Mouse (Mus musculus): ENCODE results near the gene Azin2. TPM values are rescaled to one million over a fixed set of nuclear protein-coding genes. Genes with fewer than 3 reads are reported as not detected.

The Azin2 gene
- polyA plus RNA-seq, 1 experiment = 17.4 TPM

DNA sequence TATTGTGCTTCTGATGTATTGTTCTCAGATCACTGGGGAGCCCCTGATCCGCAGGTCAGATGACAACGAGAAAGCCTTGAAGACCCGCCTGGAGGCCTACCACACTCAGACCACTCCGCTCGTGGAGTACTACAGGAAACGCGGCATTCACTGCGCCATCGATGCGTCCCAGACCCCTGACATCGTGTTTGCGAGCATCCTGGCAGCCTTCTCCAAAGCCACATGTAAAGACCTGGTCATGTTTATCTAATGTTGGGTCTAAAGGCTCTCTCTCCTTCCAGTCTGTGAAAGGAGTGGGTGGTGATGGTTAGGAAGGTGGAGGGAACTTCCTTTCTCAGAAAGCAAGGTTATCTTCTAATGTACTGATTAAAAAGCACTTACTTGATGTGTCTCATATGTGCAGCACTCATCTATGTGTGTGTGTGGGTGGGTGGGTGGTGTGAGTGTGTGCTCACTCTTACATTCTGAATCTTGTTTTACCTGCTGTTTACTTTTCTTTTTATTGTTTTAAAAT, 45.8 kb upstream of the Azin2 start:
- peak overlapping the region; percentile 15 for H3K4me2 ChIP-seq (ENCODE audit: low read depth)
- H3ac ChIP-seq (ENCODE audit: control insufficient read depth, insufficient read length) = no peak overlapping the region
- no peaks in the 10 kb centered on the region for H3K27me3 ChIP-seq (ENCODE audit: control insufficient read depth, insufficient read depth, insufficient read length)
- H3K4me3 ChIP-seq = no peak overlapping the region
- TF ChIP-seq POLR2AphosphoS2 (IDR thresholded peaks at IDR 0.05; ENCODE audit: insufficient read length, low read depth) = no peak
- no peak for TF ChIP-seq REST (IDR thresholded peaks at IDR 0.05; ENCODE audit: insufficient read depth, insufficient read length)
- TF ChIP-seq USF1 (IDR thresholded peaks at IDR 0.05; ENCODE audit: low read depth) = no peak
- TF ChIP-seq MAX (IDR thresholded peaks at IDR 0.05; ENCODE audit: low read depth) = no peak
- TF ChIP-seq E2F4 (IDR thresholded peaks at IDR 0.05; ENCODE audit: insufficient read depth) = no peak
- no peak for TF ChIP-seq MYOD1 (IDR thresholded peaks at IDR 0.05; ENCODE audit: control insufficient read depth in 1 of 3, insufficient read length in 2 of 3, low read depth in 2 of 3)
- no peak for TF ChIP-seq TCF3 (IDR thresholded peaks at IDR 0.05; ENCODE audit: insufficient read length, low read depth)
- no peak for TF ChIP-seq POLR2A (IDR thresholded peaks at IDR 0.05; ENCODE audit: insufficient read length, low read depth)
- H3K79me2 ChIP-seq (ENCODE audit: control insufficient read depth, insufficient read depth) = no peaks in the 10 kb centered on the region
- peaks cover 12% of the 10 kb centered on the region for H3K36me3 ChIP-seq (ENCODE audit: control insufficient read depth, insufficient read depth)

DNA sequence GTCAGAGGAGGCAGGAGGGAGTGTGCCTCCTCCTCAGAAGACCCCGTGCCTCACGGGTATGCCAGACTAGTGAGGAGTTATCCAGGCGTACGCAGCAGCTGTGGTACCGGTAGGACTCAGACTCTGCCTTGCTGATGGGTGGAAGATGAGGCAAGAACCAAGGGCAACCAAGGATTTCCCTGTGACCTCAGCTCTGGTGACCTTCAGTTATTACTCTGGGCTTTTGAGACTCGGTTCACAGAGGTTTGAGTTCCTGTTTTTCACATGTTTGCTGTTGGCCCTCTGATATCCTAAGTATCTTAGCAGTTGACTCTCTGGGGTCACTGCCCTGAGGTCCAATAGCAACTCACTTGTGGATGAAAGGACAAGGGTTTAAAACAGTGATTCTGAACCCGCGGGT, 41.5 kb upstream of the Azin2 start:
- peaks cover 10% of the 10 kb centered on the region for H3K79me2 ChIP-seq (ENCODE audit: control insufficient read depth, insufficient read depth)
- H3K4me2 ChIP-seq (ENCODE audit: low read depth) = no peak overlapping the region
- H3ac ChIP-seq (ENCODE audit: control insufficient read depth, insufficient read length) = no peak overlapping the region
- H3K27me3 ChIP-seq (ENCODE audit: control insufficient read depth, insufficient read depth, insufficient read length) = no peaks in the 10 kb centered on the region
- TF ChIP-seq USF1 (IDR thresholded peaks at IDR 0.05; ENCODE audit: low read depth) (no peak), E2F4 (IDR thresholded peaks at IDR 0.05; ENCODE audit: insufficient read depth) (no peak), POLR2A (IDR thresholded peaks at IDR 0.05; ENCODE audit: insufficient read length, low read depth) (no peak), TCF3 (IDR thresholded peaks at IDR 0.05; ENCODE audit: insufficient read length, low read depth) (no peak), MYOG (IDR thresholded peaks at IDR 0.05; ENCODE audit: control insufficient read depth in 1 of 3, insufficient read depth in 1 of 3, insufficient read length in 2 of 3, low read depth in 2 of 3) (no peak), MAX (IDR thresholded peaks at IDR 0.05; ENCODE audit: low read depth) (no peak), REST (IDR thresholded peaks at IDR 0.05; ENCODE audit: insufficient read depth, insufficient read length) (no peak), MYOD1 (IDR thresholded peaks at IDR 0.05; ENCODE audit: control insufficient read depth in 1 of 3, insufficient read length in 2 of 3, low read depth in 2 of 3) (no peak), POLR2AphosphoS2 (IDR thresholded peaks at IDR 0.05; ENCODE audit: insufficient read length, low read depth) (no peak), TCF12 (IDR thresholded peaks at IDR 0.05; ENCODE audit: insufficient read depth, poor library complexity, severe bottlenecking) (no peak), CEBPB (IDR thresholded peaks at IDR 0.05; ENCODE audit: insufficient read depth, poor library complexity, severe bottlenecking) (no peak), SRF (IDR thresholded peaks at IDR 0.05; ENCODE audit: control insufficient read depth, insufficient read length, low read depth) (no peak)
- H3K36me3 ChIP-seq (ENCODE audit: control insufficient read depth, insufficient read depth) = peaks cover 41% of the 10 kb centered on the region
- no peak overlapping the region for H3K4me3 ChIP-seq

DNA sequence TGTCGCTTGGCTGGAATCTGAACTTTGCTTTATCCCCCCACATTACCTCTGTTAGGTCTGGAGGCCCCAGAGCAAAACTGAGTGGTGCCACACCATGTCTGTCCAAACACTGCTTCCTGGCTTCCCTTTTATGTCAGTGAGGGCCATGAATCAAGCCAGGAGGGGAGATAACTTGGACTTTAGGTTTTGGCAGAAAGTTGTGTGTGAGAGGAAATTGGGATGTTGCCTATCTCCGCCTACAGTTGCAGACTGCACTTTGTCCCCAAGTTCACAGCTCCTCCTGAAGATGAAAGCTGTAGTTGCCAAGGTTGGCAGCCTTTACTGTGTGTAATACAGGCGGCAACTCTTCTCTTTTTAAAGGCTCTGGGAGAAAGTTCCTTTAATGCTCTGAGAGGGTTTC, 38.5 kb upstream of the Azin2 start:
- TF ChIP-seq POLR2AphosphoS2 (IDR thresholded peaks at IDR 0.05; ENCODE audit: insufficient read length, low read depth) = no peak
- TF ChIP-seq POLR2A (IDR thresholded peaks at IDR 0.05; ENCODE audit: insufficient read length, low read depth) = no peak
- TF ChIP-seq E2F4 (IDR thresholded peaks at IDR 0.05; ENCODE audit: insufficient read depth) = no peak
- no peak for TF ChIP-seq TCF12 (IDR thresholded peaks at IDR 0.05; ENCODE audit: insufficient read depth, poor library complexity, severe bottlenecking)
- no peak for TF ChIP-seq REST (IDR thresholded peaks at IDR 0.05; ENCODE audit: insufficient read depth, insufficient read length)
- no peak for TF ChIP-seq USF1 (IDR thresholded peaks at IDR 0.05; ENCODE audit: low read depth)
- no peak for TF ChIP-seq MAX (IDR thresholded peaks at IDR 0.05; ENCODE audit: low read depth)
- TF ChIP-seq MYOG (IDR thresholded peaks at IDR 0.05; ENCODE audit: control insufficient read depth in 1 of 3, insufficient read depth in 1 of 3, insufficient read length in 2 of 3, low read depth in 2 of 3) = no peak
- no peak for TF ChIP-seq MYOD1 (IDR thresholded peaks at IDR 0.05; ENCODE audit: control insufficient read depth in 1 of 3, insufficient read length in 2 of 3, low read depth in 2 of 3)
- no peak for TF ChIP-seq SRF (IDR thresholded peaks at IDR 0.05; ENCODE audit: control insufficient read depth, insufficient read length, low read depth)
- TF ChIP-seq TCF3 (IDR thresholded peaks at IDR 0.05; ENCODE audit: insufficient read length, low read depth) = no peak
- TF ChIP-seq CEBPB (IDR thresholded peaks at IDR 0.05; ENCODE audit: insufficient read depth, poor library complexity, severe bottlenecking) = no peak
- H3K36me3 ChIP-seq (ENCODE audit: control insufficient read depth, insufficient read depth) = peaks cover 43% of the 10 kb centered on the region
- no peak overlapping the region for H3K4me2 ChIP-seq (ENCODE audit: low read depth)
- H3K4me3 ChIP-seq = no peak overlapping the region
- no peak overlapping the region for H3ac ChIP-seq (ENCODE audit: control insufficient read depth, insufficient read length)
- no peaks in the 10 kb centered on the region for H3K27me3 ChIP-seq (ENCODE audit: control insufficient read depth, insufficient read depth, insufficient read length)
- peaks cover 38% of the 10 kb centered on the region for H3K79me2 ChIP-seq (ENCODE audit: control insufficient read depth, insufficient read depth)

DNA sequence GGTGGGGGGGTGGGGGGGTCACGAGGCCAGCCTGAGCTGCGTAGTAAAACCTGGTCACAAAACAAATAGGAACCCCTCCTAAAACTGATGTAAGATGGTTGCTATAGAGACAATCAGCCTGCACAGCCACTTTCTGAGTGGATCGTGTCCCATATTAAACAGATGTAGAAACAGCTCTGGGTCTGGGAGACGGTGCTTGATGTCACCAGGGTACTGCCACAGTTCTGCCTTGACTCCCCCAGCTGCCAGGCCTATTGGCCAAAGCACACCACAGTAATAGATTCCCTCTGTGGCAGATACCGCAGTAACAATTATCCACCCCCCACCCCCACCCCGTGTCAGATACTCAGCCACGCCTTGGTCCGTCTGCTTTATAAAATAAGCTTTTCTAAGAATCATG, 36.2 kb upstream of the Azin2 start:
- H3ac ChIP-seq (ENCODE audit: control insufficient read depth, insufficient read length) = no peak overlapping the region
- peaks cover 62% of the 10 kb centered on the region for H3K79me2 ChIP-seq (ENCODE audit: control insufficient read depth, insufficient read depth)
- no peak overlapping the region for H3K4me2 ChIP-seq (ENCODE audit: low read depth)
- H3K36me3 ChIP-seq (ENCODE audit: control insufficient read depth, insufficient read depth) = peaks cover 42% of the 10 kb centered on the region
- no peak overlapping the region for H3K4me3 ChIP-seq
- H3K27me3 ChIP-seq (ENCODE audit: control insufficient read depth, insufficient read depth, insufficient read length) = no peaks in the 10 kb centered on the region
- TF ChIP-seq E2F4 (IDR thresholded peaks at IDR 0.05; ENCODE audit: insufficient read depth) = no peak
- no peak for TF ChIP-seq POLR2AphosphoS2 (IDR thresholded peaks at IDR 0.05; ENCODE audit: insufficient read length, low read depth)
- TF ChIP-seq CEBPB (IDR thresholded peaks at IDR 0.05; ENCODE audit: insufficient read depth, poor library complexity, severe bottlenecking) = no peak
- TF ChIP-seq SRF (IDR thresholded peaks at IDR 0.05; ENCODE audit: control insufficient read depth, insufficient read length, low read depth) = no peak
- TF ChIP-seq MAX (IDR thresholded peaks at IDR 0.05; ENCODE audit: low read depth) = no peak
- TF ChIP-seq POLR2A (IDR thresholded peaks at IDR 0.05; ENCODE audit: insufficient read length, low read depth) = no peak
- TF ChIP-seq TCF12 (IDR thresholded peaks at IDR 0.05; ENCODE audit: insufficient read depth, poor library complexity, severe bottlenecking) = no peak

DNA sequence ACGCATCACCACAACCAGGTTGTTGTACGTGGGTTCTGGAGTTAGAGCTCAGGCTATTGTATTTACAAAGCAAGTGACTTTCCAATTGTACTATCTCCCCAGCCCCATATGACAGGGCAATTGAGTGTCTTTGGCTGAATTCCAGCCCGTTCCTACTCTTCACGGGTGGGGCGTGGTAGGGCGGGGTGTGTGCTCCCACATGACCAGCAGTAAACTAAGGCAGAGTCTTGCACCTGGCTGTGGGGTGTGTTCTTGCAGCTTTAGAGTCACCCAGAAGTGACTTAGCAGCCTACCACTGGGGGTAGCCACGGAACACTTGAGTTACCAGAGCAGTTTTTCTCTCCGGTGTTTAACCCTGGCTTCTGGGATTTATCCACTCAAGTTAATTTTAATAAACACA, 35.0 kb upstream of the Azin2 start:
- H3K79me2 ChIP-seq (ENCODE audit: control insufficient read depth, insufficient read depth) = peaks cover 63% of the 10 kb centered on the region
- H3K4me3 ChIP-seq = no peak overlapping the region
- H3K36me3 ChIP-seq (ENCODE audit: control insufficient read depth, insufficient read depth) = peaks cover 34% of the 10 kb centered on the region
- no peaks in the 10 kb centered on the region for H3K27me3 ChIP-seq (ENCODE audit: control insufficient read depth, insufficient read depth, insufficient read length)
- H3K4me2 ChIP-seq (ENCODE audit: low read depth) = no peak overlapping the region
- no peak overlapping the region for H3ac ChIP-seq (ENCODE audit: control insufficient read depth, insufficient read length)
- no peak for TF ChIP-seq MAX (IDR thresholded peaks at IDR 0.05; ENCODE audit: low read depth)
- no peak for TF ChIP-seq POLR2A (IDR thresholded peaks at IDR 0.05; ENCODE audit: insufficient read length, low read depth)
- TF ChIP-seq MYOG (IDR thresholded peaks at IDR 0.05; ENCODE audit: control insufficient read depth in 1 of 3, insufficient read depth in 1 of 3, insufficient read length in 2 of 3, low read depth in 2 of 3) = peak in 1 of 3 experiments; percentile 51
- TF ChIP-seq MYOD1 (IDR thresholded peaks at IDR 0.05; ENCODE audit: control insufficient read depth in 1 of 3, insufficient read length in 2 of 3, low read depth in 2 of 3) = peak in 1 of 3 experiments; percentile 50
